In genomic region chr1:156999272-156999671, GRCm38 (mm10) we compare ENCODE assay signal across 21 mouse cellular contexts. TPM values are rescaled to one million over a fixed set of nuclear protein-coding genes. Genes with fewer than 3 reads are reported as not detected.
DNase-seq lines count a peak whose midpoint lies in the region; ATAC-seq and TF ChIP-seq lines count a peak whose summit lies in the region.
"Had no signal": no experiment of that assay in that cellular context is flagged by ENCODE, and none has a peak within 500 bp of the region (broad histone marks: within the 10 kb centered on the region; RNA-seq: fewer than 3 reads in every experiment).

No protein-coding gene starts in this region.

- 91% methylated on average over 8 of the region's 8 CpGs for WGBS in midbrain, embryonic 10.5 days
- WGBS in midbrain, embryonic 16.5 days: 79% methylated on average over 8 of the region's 8 CpGs
- WGBS in midbrain, embryonic 12.5 days: 87% methylated on average over 8 of the region's 8 CpGs
- WGBS in midbrain, embryonic 13.5 days: 87% methylated on average over 8 of the region's 8 CpGs
- whole genome bisulfite sequencing in forebrain, postnatal 0 days: 84% methylated on average over 8 of the region's 8 CpGs

- no peaks in the 10 kb centered on the region for H3K79me2 ChIP-seq in CH12.LX (replicated peaks; ENCODE audit: control insufficient read depth, extremely low read depth, insufficient read depth, poor library complexity, severe bottlenecking)

- in situ Hi-C loops in CH12.LX (cut with MboI; ENCODE audit: low pct_ligation_motif_present, low pct_unique_long_range_greater_than_20kb, low sequenced_read_pairs): loop anchor here (5.0 kb wide), 2 partner anchors 48 to 67 kb away; no protein-coding TSS in a partner anchor

- H3K9ac ChIP-seq in midbrain, embryonic 16.5 days (ENCODE audit: low read depth, low read length): no peak overlapping the region
- H3K9ac ChIP-seq in midbrain, embryonic 12.5 days (replicated peaks): no peak overlapping the region
- no peak overlapping the region for H3K9ac ChIP-seq in midbrain, embryonic 13.5 days (replicated peaks)
- H3K9ac ChIP-seq in CH12.LX (ENCODE audit: insufficient read depth, low read depth): peak overlapping the region; percentile 77
- H3K9ac ChIP-seq in forebrain, postnatal 0 days: no peak overlapping the region
- H3K9ac ChIP-seq: embryonic facial prominence, embryonic 12.5 days; forebrain, embryonic 13.5 days; forebrain, embryonic 15.5 days had no signal

- H3K27me3 ChIP-seq in midbrain, embryonic 10.5 days (ENCODE audit: low read depth, poor library complexity, severe bottlenecking): no peaks in the 10 kb centered on the region
- H3K27me3 ChIP-seq in midbrain, embryonic 16.5 days (ENCODE audit: control insufficient read depth, insufficient read depth, low read depth, low read length): no peaks in the 10 kb centered on the region
- H3K27me3 ChIP-seq in midbrain, embryonic 12.5 days: no peaks in the 10 kb centered on the region
- no peaks in the 10 kb centered on the region for H3K27me3 ChIP-seq in midbrain, embryonic 13.5 days
- no peaks in the 10 kb centered on the region for H3K27me3 ChIP-seq in CH12.LX (replicated peaks)
- no peaks in the 10 kb centered on the region for H3K27me3 ChIP-seq in forebrain, postnatal 0 days (ENCODE audit: insufficient read depth, low read length)
- H3K27me3 ChIP-seq: embryonic facial prominence, embryonic 12.5 days; forebrain, embryonic 13.5 days; forebrain, embryonic 15.5 days; Patski had no signal

- H3K4me1 ChIP-seq in midbrain, embryonic 10.5 days: peaks cover 52% of the 10 kb centered on the region
- H3K4me1 ChIP-seq in midbrain, embryonic 16.5 days (ENCODE audit: control insufficient read depth, insufficient read depth, low read length): peaks cover 7% of the 10 kb centered on the region
- H3K4me1 ChIP-seq in midbrain, embryonic 12.5 days: peaks cover 39% of the 10 kb centered on the region
- H3K4me1 ChIP-seq in midbrain, embryonic 13.5 days (replicated peaks): peaks cover 32% of the 10 kb centered on the region
- peaks cover 32 to 79% of the 10 kb centered on the region in 2 experiments for H3K4me1 ChIP-seq in CH12.LX (ENCODE audit: control insufficient read depth in 1 of 2, insufficient read depth in 2 of 2)
- H3K4me1 ChIP-seq in forebrain, postnatal 0 days (ENCODE audit: insufficient read depth): peaks cover 18% of the 10 kb centered on the region; the same call in 1 of the 2 replicates

- TF ChIP-seq POLR2A in CH12.LX (IDR thresholded peaks at IDR 0.05; ENCODE audit: low read depth, low read length): no peak; the same call in 1 of the 2 replicates

- DNase-seq in midbrain, embryonic 10.5 days (ENCODE audit: low spot score): no peak
- DNase-seq in CH12.LX (ENCODE audit: extremely low read depth): no peak
- DNase-seq in forebrain, postnatal 0 days: no peak
- DNase-seq: adrenal gland, adult 8-10 months; adrenal gland, postnatal 14 days; adrenal gland, postnatal 36 days; cerebellum, adult 11-12 months; cerebellum, adult 2 months; cerebellum, adult 9-10 months; cerebellum, postnatal 10 days; cerebellum, postnatal 25 days had no signal

- no peak overlapping the region for H3K4me2 ChIP-seq in midbrain, embryonic 16.5 days (ENCODE audit: low read length)
- no peak overlapping the region for H3K4me2 ChIP-seq in midbrain, embryonic 12.5 days (replicated peaks)
- H3K4me2 ChIP-seq in midbrain, embryonic 13.5 days (replicated peaks): no peak overlapping the region
- H3K4me2 ChIP-seq in CH12.LX (ENCODE audit: insufficient read depth, low read depth, poor library complexity, severe bottlenecking): peak overlapping the region; percentile 60
- no peak overlapping the region for H3K4me2 ChIP-seq in forebrain, postnatal 0 days (ENCODE audit: low read depth)
- H3K4me2 ChIP-seq: embryonic facial prominence, embryonic 12.5 days; forebrain, embryonic 13.5 days; forebrain, embryonic 15.5 days had no signal

- no peak overlapping the region for H3K4me3 ChIP-seq in midbrain, embryonic 10.5 days
- no peak overlapping the region for H3K4me3 ChIP-seq in midbrain, embryonic 16.5 days (ENCODE audit: low read depth, low read length)
- no peak overlapping the region for H3K4me3 ChIP-seq in midbrain, embryonic 12.5 days
- H3K4me3 ChIP-seq in midbrain, embryonic 13.5 days (replicated peaks): no peak overlapping the region
- peak overlapping the region in 1 of 3 experiments; percentile 26 for H3K4me3 ChIP-seq in CH12.LX (replicated peaks in 1 of 3; ENCODE audit: low read depth in 2 of 3, low read length in 2 of 3, poor library complexity in 1 of 3)
- H3K4me3 ChIP-seq in forebrain, postnatal 0 days (ENCODE audit: low read depth, low read length): no peak overlapping the region
- H3K4me3 ChIP-seq: embryonic facial prominence, embryonic 10.5 days; embryonic facial prominence, embryonic 12.5 days; forebrain, embryonic 13.5 days; forebrain, embryonic 15.5 days had no signal

- peak overlapping the region; percentile 78 for H3K27ac ChIP-seq in midbrain, embryonic 10.5 days (replicated peaks)
- no peak overlapping the region for H3K27ac ChIP-seq in midbrain, embryonic 16.5 days (ENCODE audit: low read length)
- 0 out of 2 replicates have a peak overlapping the region, but pooled peaks have one; percentile 78 for H3K27ac ChIP-seq in midbrain, embryonic 12.5 days (replicated peaks)
- H3K27ac ChIP-seq in midbrain, embryonic 13.5 days: no peak overlapping the region
- peak overlapping the region; percentile 97 for H3K27ac ChIP-seq in CH12.LX (ENCODE audit: insufficient read depth, low read depth)
- no peak overlapping the region for H3K27ac ChIP-seq in forebrain, postnatal 0 days (ENCODE audit: low read depth, low read length)
- H3K27ac ChIP-seq: embryonic facial prominence, embryonic 12.5 days had no signal

- H3K9me3 ChIP-seq in midbrain, embryonic 10.5 days (replicated peaks): no peaks in the 10 kb centered on the region
- H3K9me3 ChIP-seq in midbrain, embryonic 16.5 days (replicated peaks; ENCODE audit: control insufficient read depth, low read length, poor library complexity, severe bottlenecking): no peaks in the 10 kb centered on the region
- H3K9me3 ChIP-seq in midbrain, embryonic 12.5 days: no peaks in the 10 kb centered on the region
- H3K9me3 ChIP-seq in midbrain, embryonic 13.5 days: no peaks in the 10 kb centered on the region
- H3K9me3 ChIP-seq in CH12.LX (replicated peaks; ENCODE audit: low read length): no peaks in the 10 kb centered on the region
- no peaks in the 10 kb centered on the region for H3K9me3 ChIP-seq in forebrain, postnatal 0 days (ENCODE audit: low read length)
- H3K9me3 ChIP-seq: embryonic facial prominence, embryonic 10.5 days; embryonic facial prominence, embryonic 12.5 days; forebrain, embryonic 13.5 days; forebrain, embryonic 15.5 days; G1E had no signal

- ATAC-seq in midbrain, embryonic 16.5 days: no peak
- ATAC-seq in midbrain, embryonic 12.5 days (ENCODE audit: low FRiP score, low read depth): no peak
- ATAC-seq in midbrain, embryonic 13.5 days: no peak
- no peak for ATAC-seq in forebrain, postnatal 0 days
- ATAC-seq: activated CD4-positive, CD25-positive, alpha-beta regulatory T cell, adult 4 months; forebrain, embryonic 13.5 days; forebrain, embryonic 15.5 days; Patski had no signal

- dilution Hi-C loops in CH12.LX (cut with MboI; ENCODE audit: extremely low pct_ligation_motif_present, extremely low pct_unique_long_range_greater_than_20kb, low sequenced_read_pairs): no loop called here

- no peak for TF ChIP-seq CTCF in CH12.LX (conservative IDR thresholded peaks at IDR 0.05 in 1 of 2, IDR thresholded peaks at IDR 0.05 in 1 of 2; ENCODE audit: low read depth in 2 of 2, low read length in 2 of 2)
- no peak for TF ChIP-seq CTCF in forebrain, postnatal 0 days (IDR thresholded peaks at IDR 0.05; ENCODE audit: low read depth)

- no peak for TF ChIP-seq RAD21 in CH12.LX (IDR thresholded peaks at IDR 0.05; ENCODE audit: low read depth, low read length)

- no peaks in the 10 kb centered on the region for H3K36me3 ChIP-seq in midbrain, embryonic 10.5 days
- H3K36me3 ChIP-seq in midbrain, embryonic 16.5 days (ENCODE audit: control insufficient read depth, insufficient read depth, low read length): no peaks in the 10 kb centered on the region
- H3K36me3 ChIP-seq in midbrain, embryonic 12.5 days: no peaks in the 10 kb centered on the region
- H3K36me3 ChIP-seq in midbrain, embryonic 13.5 days: no peaks in the 10 kb centered on the region
- no peaks in the 10 kb centered on the region for H3K36me3 ChIP-seq in CH12.LX (replicated peaks in 1 of 2; ENCODE audit: control insufficient read depth in 1 of 2, insufficient read depth in 1 of 2, low read length in 1 of 2)
- H3K36me3 ChIP-seq in forebrain, postnatal 0 days (ENCODE audit: insufficient read depth): no peaks in the 10 kb centered on the region
- H3K36me3 ChIP-seq: embryonic facial prominence, embryonic 10.5 days; embryonic facial prominence, embryonic 12.5 days; forebrain, embryonic 15.5 days; G1E had no signal

- TF ChIP-seq EP300 in CH12.LX (IDR thresholded peaks at IDR 0.05; ENCODE audit: low read length): peak; percentile 59; the same call in 1 of the 2 replicates

TF ChIP-seq in CH12.LX, 34 proteins besides CTCF, POLR2A, EP300 and RAD21 (continues in another document):
- TF ChIP-seq GABPA (IDR thresholded peaks at IDR 0.05; ENCODE audit: insufficient replicate concordance, low read depth, low read length) (no peak), MEF2A (IDR thresholded peaks at IDR 0.05; ENCODE audit: borderline replicate concordance, low read depth, low read length) (0 out of 2 replicates have a peak, but pooled peaks have one; percentile 17), NELFE (IDR thresholded peaks at IDR 0.05; ENCODE audit: low read depth, low read length) (no peak; the same call in 1 of the 2 replicates), POLR2AphosphoS2 (IDR thresholded peaks at IDR 0.05; ENCODE audit: low read depth, low read length) (no peak), PAX5 (IDR thresholded peaks at IDR 0.05; ENCODE audit: low read length) (no peak), CHD2 (IDR thresholded peaks at IDR 0.05; ENCODE audit: low read length) (no peak; the same call in 1 of the 2 replicates), USF2 (conservative IDR thresholded peaks at IDR 0.05; ENCODE audit: low read depth, low read length) (peak; percentile 59; the same call in 1 of the 2 replicates), JUND (conservative IDR thresholded peaks at IDR 0.05; ENCODE audit: low read depth, low read length) (0 out of 2 replicates have a peak, but pooled peaks have one; percentile 48), USF1 (IDR thresholded peaks at IDR 0.05; ENCODE audit: low read depth, low read length) (peak; percentile 47)

RNA-seq across cellular contexts. Expression of gene Ralgps2, which starts 59.8 kb away (rescaled TPM):
- 92.8 and 96.8 TPM in 2 replicates for polyA plus RNA-seq in midbrain, embryonic 10.5 days (2016; fragmentation: Nextera tagmentation; extraction: Ambion mirVana)
- 78.1 and 99.7 TPM in 2 replicates for polyA plus RNA-seq in midbrain, embryonic 16.5 days (2015; fragmentation: Nextera tagmentation; extraction: Ambion mirVana)
- polyA plus RNA-seq in midbrain, embryonic 12.5 days (2016; fragmentation: Nextera tagmentation; extraction: Ambion mirVana): 112 and 125 TPM in 2 replicates
- 132 and 143 TPM in 2 replicates for polyA plus RNA-seq in midbrain, embryonic 13.5 days (2015; fragmentation: Nextera tagmentation; extraction: Ambion mirVana)
- total RNA-seq in CH12.LX (2012; rRNA removed): 149 and 174 TPM in 2 replicates
- 65.1 and 71.8 TPM in 2 replicates for total RNA-seq in CH12.LX (2014; rRNA removed)
- 133 and 137 TPM in 2 replicates for polyA plus RNA-seq in CH12.LX (2012; ENCODE audit: insufficient read length, low read depth)
- 94.9 and 101 TPM in 2 replicates for total RNA-seq in forebrain, postnatal 0 days (2014; rRNA removed)
- polyA plus RNA-seq in forebrain, postnatal 0 days (2015; fragmentation: Nextera tagmentation; extraction: Ambion mirVana): 59.7 and 85.9 TPM in 2 replicates

Comparison
In these comparisons a context has a peak if more than half of its experiments do, and no peak if none do; other contexts are left out.
1. H3K27ac ChIP-seq: peak in midbrain, embryonic 10.5 days (single experiment), midbrain, embryonic 12.5 days (single experiment) and CH12.LX (single experiment); none in midbrain, embryonic 16.5 days (single experiment), midbrain, embryonic 13.5 days (single experiment) and forebrain, postnatal 0 days (single experiment).